Mouse (Mus musculus) brown adipose tissue, adult 24 weeks (tissue): ENCODE data around the gene Plekhj1. TPM values are rescaled to one million over a fixed set of nuclear protein-coding genes. Genes with fewer than 3 reads are reported as not detected.

Experiments used
- H3K27ac ChIP-seq: fragments of 200-500 bp; replicated peaks from 2 replicates; pipeline ENCODE4 v1.5.1; 2012; ENCODE audit warnings: low read depth, mild to moderate bottlenecking, low read length
- H3K4me1 ChIP-seq: fragments of 200-500 bp; 2 replicates; pipeline ENCODE4 v1.6.1; 2012; ENCODE audit warnings: low read length, mixed read lengths; ENCODE audit not compliant: control insufficient read depth, insufficient read depth, insufficient read length
- H3K4me3 ChIP-seq: fragments of 200-500 bp; 2 replicates; pipeline ENCODE4 v1.5.1; 2012; ENCODE audit warnings: low read depth, mild to moderate bottlenecking, low read length, moderate library complexity; ENCODE audit not compliant: insufficient read depth
- polyA plus RNA-seq: library from polyadenylated mRNA; stranded (reverse); fragments of >200 nt; gene quantifications from 2 replicates; pipeline ENCODE4 v1.2.4, GENCODE M21; 2012; ENCODE audit not compliant: missing spikeins, insufficient read depth, insufficient read length

Plekhj1 gene
- 30.2 and 40.5 TPM in 2 replicates for polyA plus RNA-seq

GRCm38 (mm10) chr10:80798150-80799006 lies at the start of gene Plekhj1, which contains the start of gene Sf3a2:
TSS of gene Plekhj1 (minus strand) at chr10:80798626.
TSS of gene Sf3a2 (plus strand) at chr10:80798198.
- Histone ChIP-seq H3K4me3 (peak within 1 kb of the TSS; percentile 90), H3K27ac (peak within 1 kb of the TSS; percentile 99), H3K4me1 (peaks cover 5% of the 10 kb centered on the region; the same call in 1 of the 2 replicates)

- H3K4me3 ChIP-seq: no peak overlapping the region
- H3K4me1 ChIP-seq: no peaks in the 10 kb centered on the region; the same call in 1 of the 2 replicates
Observed at GRCm38 (mm10) chr10:80845732-80846131, 47.3 kb upstream of the Plekhj1 start.

GRCm38 (mm10) chr10:80845055-80845693 lies 46.7 kb upstream of the Plekhj1 start:
- Histone ChIP-seq H3K27ac (no peak overlapping the region), H3K4me3 (no peak overlapping the region)

More at GRCm38 (mm10) chr10:80845732-80846131, 47.3 kb upstream of the Plekhj1 start:
- H3K27ac ChIP-seq: no peak overlapping the region

GRCm38 (mm10) chr10:80843931-80844547 lies 45.6 kb upstream of the Plekhj1 start, which contains the start of gene Lingo3:
TSS of gene Lingo3 (minus strand) at chr10:80844039.
- H3K4me1 ChIP-seq: no peaks in the 10 kb centered on the region; the same call in 1 of the 2 replicates
- H3K4me3 ChIP-seq: no peak within 1 kb of the TSS; the same call in 1 of the 2 replicates
- no peak within 1 kb of the TSS for H3K27ac ChIP-seq

More at GRCm38 (mm10) chr10:80845055-80845693, 46.7 kb upstream of the Plekhj1 start:
- H3K4me1 ChIP-seq: no peaks in the 10 kb centered on the region; the same call in 1 of the 2 replicates

GRCm38 (mm10) chr10:80843087-80843930 lies 44.9 kb upstream of the Plekhj1 start:
- H3K4me3 ChIP-seq: no peak overlapping the region

GRCm38 (mm10) chr10:80842334-80842733 lies 43.9 kb upstream of the Plekhj1 start:
- Histone ChIP-seq H3K4me3 (no peak overlapping the region), H3K27ac (no peak overlapping the region), H3K4me1 (no peaks in the 10 kb centered on the region; the same call in 1 of the 2 replicates)

More at GRCm38 (mm10) chr10:80843087-80843930, 44.9 kb upstream of the Plekhj1 start:
- Histone ChIP-seq H3K4me1 (no peaks in the 10 kb centered on the region; the same call in 1 of the 2 replicates), H3K27ac (no peak overlapping the region)

GRCm38 (mm10) chr10:80841685-80842084 lies 43.3 kb upstream of the Plekhj1 start:
- Histone ChIP-seq H3K4me3 (no peak overlapping the region), H3K27ac (no peak overlapping the region), H3K4me1 (no peaks in the 10 kb centered on the region; the same call in 1 of the 2 replicates)

GRCm38 (mm10) chr10:80839848-80840247 lies 41.4 kb upstream of the Plekhj1 start:
- Histone ChIP-seq H3K27ac (no peak overlapping the region), H3K4me3 (no peak overlapping the region), H3K4me1 (no peaks in the 10 kb centered on the region; the same call in 1 of the 2 replicates)

- Histone ChIP-seq H3K4me1 (no peaks in the 10 kb centered on the region), H3K4me3 (no peak overlapping the region), H3K27ac (no peak overlapping the region)
Observed at GRCm38 (mm10) chr10:80838346-80838912, 40.0 kb upstream of the Plekhj1 start.

GRCm38 (mm10) chr10:80837827-80838226 lies 39.4 kb upstream of the Plekhj1 start:
- Histone ChIP-seq H3K27ac (no peak overlapping the region), H3K4me3 (no peak overlapping the region), H3K4me1 (no peaks in the 10 kb centered on the region)

GRCm38 (mm10) chr10:80836949-80837379 lies 38.5 kb upstream of the Plekhj1 start:
- Histone ChIP-seq H3K4me1 (no peaks in the 10 kb centered on the region), H3K27ac (no peak overlapping the region), H3K4me3 (no peak overlapping the region)

- Histone ChIP-seq H3K27ac (no peak overlapping the region), H3K4me1 (no peaks in the 10 kb centered on the region), H3K4me3 (no peak overlapping the region)
Observed at GRCm38 (mm10) chr10:80835617-80836016, 37.2 kb upstream of the Plekhj1 start.

GRCm38 (mm10) chr10:80832818-80833217 lies 34.4 kb upstream of the Plekhj1 start:
- Histone ChIP-seq H3K4me1 (no peaks in the 10 kb centered on the region; the same call in 1 of the 2 replicates), H3K4me3 (no peak overlapping the region), H3K27ac (no peak overlapping the region)

GRCm38 (mm10) chr10:80831136-80831535 lies 32.7 kb upstream of the Plekhj1 start:
- no peak overlapping the region for H3K4me3 ChIP-seq
- H3K27ac ChIP-seq: no peak overlapping the region

More at GRCm38 (mm10) chr10:80831136-80831535, 32.7 kb upstream of the Plekhj1 start:
- H3K4me1 ChIP-seq: no peaks in the 10 kb centered on the region; the same call in 1 of the 2 replicates
